Mouse (Mus musculus) spleen, adult 18-20 months (tissue): ENCODE results near the gene Fermt3.
"Not testable (repeated sequence)": the region's sequence is repeated elsewhere in the genome, so short reads cannot be mapped to it uniquely, and the experiment has no call there.

Source experiments
- DNase-seq, 2 experiments: peaks; one replicate each; pipeline ENCODE4 v3.0.0; 2022; ENCODE audit warnings: mixed read lengths in 2 of 2

The Fermt3 gene

DNA sequence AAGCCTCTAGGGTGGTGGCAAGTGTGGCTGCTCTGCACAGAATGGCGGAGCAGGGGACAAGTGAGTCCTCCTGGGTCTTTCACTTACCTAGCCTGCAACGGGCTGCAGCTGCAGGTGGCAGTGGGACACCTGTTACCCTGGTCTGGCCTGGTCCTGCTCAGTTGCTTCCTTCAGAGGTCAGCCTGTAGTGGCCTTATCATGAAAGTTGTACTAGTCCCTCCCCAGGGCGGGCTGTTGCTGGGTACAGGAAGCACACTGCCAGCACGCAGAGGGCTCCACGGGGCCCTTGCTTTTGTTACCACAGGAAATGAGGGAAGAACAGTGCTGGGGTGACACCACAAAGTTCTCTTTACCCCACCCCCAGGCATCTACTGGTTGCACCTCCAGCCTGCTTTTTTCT is at the start of gene Fermt3:
Fermt3 (minus strand) TSS at position 279 of the 400 bp plus-strand sequence.
- peak; percentile 76 for DNase-seq

DNA sequence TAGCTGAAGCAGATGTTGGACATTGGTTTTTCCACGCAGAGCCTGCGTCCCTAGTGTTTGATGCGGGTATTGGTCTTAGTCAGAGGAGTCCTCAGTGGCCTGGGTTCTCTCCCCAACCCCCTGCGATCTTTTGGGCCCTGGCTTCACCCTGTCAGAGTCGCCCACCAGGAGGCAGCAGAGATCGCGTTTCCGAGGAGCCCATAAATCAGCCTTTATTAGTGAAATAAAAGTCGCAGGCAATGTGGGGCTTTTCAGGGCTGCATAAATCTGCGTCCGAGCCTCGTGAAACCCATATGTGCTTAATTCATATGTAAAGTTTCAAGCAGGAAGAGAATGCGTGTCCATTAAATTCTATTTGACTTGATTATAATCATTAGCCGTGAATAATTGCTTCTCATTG is 48.9 kb upstream of the Fermt3 start:
- peak; percentile 46 to 81 for DNase-seq

DNA sequence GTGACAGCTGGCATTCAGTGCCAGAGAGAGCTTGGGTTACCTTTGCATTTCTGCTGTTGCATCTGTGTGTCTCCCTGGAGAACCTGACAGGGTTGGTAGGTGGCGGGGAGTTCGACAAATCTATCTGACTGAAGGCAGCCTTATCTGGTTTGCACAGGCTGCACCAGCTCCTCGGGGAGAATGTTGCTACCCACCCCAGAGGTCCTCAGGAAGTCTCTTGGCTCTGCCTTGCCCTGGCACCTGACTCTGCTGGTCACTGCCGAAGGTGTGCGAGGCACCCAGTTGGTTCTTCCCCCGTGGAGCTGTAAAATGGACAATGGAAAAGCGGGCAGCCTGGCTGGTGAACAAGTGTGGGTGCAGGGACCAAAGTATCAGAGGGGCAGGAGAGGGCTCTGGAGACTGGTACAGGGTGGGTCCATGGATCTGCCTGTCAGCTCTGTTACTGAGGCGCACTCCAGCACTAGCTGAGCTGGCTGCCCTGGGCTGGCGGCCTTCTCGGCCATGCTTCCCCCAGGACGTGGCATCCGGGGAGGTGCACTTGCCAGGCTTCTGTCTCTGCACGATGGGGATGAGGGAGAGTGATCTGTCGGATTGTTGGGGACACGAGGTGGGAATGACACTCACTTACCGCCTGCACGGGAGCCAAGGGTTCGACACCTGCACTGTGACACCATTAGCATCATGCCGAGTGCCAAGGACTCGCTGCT is 48.2 kb upstream of the Fermt3 start:
- DNase-seq = no peak

GRCm38 (mm10) chr19:7066828-7067342 is 47.6 kb upstream of the Fermt3 start:
- no peak for DNase-seq

- peak in 1 of 2 experiments; percentile 13 for DNase-seq
These were observed 47.0 kb upstream of the Fermt3 start for GRCm38 (mm10) chr19:7066034-7066827.

- peak; percentile 62 to 84 for DNase-seq
These were observed 45.3 kb upstream of the Fermt3 start for GRCm38 (mm10) chr19:7064571-7064970.

DNA sequence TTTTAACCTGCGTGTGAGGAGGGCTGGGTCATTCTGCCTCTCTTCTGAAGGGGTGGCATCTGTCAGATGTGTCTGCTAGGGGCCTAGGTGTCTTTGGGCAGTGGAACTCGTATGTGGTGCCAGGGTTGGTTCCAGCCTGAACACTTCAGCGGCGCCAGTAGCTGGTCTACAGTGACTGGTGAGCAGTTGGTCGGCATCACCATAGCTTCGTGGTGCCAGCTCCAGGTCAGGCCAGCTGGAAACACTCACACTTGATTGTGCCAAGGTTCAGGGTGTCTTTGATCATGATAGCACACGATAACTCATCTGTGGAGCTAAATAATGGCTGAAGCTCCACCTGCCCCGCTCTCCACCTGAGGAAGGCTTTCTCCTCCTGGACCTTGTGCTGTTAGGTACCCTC is 43.6 kb upstream of the Fermt3 start:
- DNase-seq = no peak

GRCm38 (mm10) chr19:7062110-7062509 is 42.8 kb upstream of the Fermt3 start:
- DNase-seq = no peak

GRCm38 (mm10) chr19:7058541-7058940 is 39.3 kb upstream of the Fermt3 start:
- DNase-seq = no peak

- DNase-seq = peak; percentile 68 to 71
These were observed 38.5 kb upstream of the Fermt3 start for GRCm38 (mm10) chr19:7057722-7058207.

DNA sequence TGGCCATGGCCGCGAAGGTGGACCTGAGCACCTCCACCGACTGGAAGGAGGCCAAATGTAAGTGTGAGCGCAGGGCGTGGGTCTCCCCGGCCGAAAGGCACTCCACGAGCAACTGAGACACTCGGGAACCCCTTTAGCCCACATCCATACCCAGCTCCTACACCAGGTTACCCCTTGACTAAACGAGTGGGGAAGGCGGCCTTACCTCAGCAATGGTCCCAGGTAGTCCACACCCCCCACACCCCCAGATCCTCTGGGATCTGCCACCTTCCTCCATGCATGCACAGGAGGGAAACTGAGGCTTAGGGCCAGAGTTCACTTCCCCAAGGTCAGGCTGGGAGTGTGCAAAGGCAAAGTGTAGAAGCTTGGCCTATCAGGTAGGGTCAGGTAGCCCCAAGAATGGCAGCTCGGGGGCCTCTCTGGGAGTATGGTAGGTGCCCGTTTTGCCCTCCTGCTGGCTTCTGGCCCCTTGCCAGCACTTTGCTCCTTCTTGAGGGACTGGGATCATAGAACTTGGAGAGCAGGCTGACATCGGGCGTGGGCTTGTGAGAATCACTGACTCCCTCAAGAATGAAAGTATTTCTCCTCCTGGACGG is 38.0 kb upstream of the Fermt3 start:
- no peak for DNase-seq

GRCm38 (mm10) chr19:7056248-7057087 is 37.2 kb upstream of the Fermt3 start, which contains the start of gene Macrod1:
Gene Macrod1 (plus strand): TSS chr19:7056810.
- peak; percentile 56 to 75 for DNase-seq

DNA sequence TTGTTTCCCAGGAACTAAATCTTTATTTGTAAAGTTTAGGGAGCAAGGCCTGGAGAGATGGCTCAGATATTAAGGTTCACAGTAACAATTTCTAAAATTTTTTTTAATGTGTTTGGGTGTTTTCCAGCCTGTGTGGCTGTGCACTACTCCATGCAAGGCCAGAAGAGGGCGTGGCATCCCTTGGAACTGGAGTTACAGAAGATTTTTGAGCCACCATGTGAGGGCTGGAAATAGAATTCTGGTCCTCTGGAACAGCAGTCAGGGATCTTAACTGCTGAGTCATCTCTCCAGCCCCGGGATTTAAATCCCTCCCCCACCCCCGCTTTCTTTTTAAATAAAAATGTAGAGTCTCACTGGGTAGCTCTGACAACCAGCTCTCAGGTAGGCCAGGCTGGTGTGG is 35.9 kb upstream of the Fermt3 start:
- no peak for DNase-seq

- no peak for DNase-seq
These were observed 35.5 kb upstream of the Fermt3 start for GRCm38 (mm10) chr19:7054772-7055171.

GRCm38 (mm10) chr19:7053382-7053781 is 34.1 kb upstream of the Fermt3 start:
- DNase-seq = not testable (repeated sequence)

- no peak for DNase-seq
These were observed 25.4 kb upstream of the Fermt3 start for GRCm38 (mm10) chr19:7044706-7045105.

GRCm38 (mm10) chr19:7044279-7044678 is 25.0 kb upstream of the Fermt3 start:
- no peak for DNase-seq

DNA sequence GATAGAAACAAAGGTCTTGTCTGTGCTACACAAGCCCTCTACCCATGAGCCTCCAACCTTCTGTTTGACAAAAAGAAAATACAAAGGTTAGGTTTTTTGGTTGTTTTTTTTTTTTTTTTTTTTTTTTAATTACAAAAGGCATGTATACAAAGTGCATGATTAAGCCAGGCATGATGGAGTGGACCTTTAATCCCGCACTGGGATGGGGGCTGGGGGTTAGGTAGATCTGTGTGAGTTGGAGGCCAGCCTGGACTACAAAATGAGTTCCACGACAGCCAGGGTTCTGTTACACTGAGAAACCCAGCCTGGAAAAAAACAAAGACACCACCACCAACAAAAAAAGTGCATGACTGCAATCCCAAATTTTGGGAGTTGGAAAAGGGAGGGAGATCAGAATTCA is 21.9 kb upstream of the Fermt3 start:
- DNase-seq = no peak

DNA sequence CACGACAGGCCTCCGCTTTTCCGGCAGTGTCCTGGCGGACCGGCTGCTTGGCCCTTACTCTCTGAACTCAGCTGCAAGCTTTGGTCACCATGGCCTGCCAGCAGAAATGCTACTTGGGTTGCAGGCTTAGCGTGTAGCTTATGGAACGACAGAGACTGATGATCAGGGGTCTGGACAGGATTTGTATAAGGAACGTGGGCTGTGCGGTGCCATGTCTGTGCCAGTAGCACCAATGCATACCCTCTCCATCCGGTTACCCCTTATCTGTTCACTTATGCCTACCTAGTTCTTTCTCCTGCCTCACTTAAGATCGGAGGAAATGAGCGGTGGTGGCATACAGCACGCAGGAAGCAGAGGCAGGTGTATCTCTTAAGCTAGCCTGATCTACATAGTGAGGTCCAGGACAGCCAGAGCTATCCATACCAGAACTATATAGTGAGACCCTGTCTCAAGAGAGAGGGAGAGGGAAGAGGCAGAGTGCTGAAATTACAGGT is 21.4 kb upstream of the Fermt3 start:
- DNase-seq = no peak

DNA sequence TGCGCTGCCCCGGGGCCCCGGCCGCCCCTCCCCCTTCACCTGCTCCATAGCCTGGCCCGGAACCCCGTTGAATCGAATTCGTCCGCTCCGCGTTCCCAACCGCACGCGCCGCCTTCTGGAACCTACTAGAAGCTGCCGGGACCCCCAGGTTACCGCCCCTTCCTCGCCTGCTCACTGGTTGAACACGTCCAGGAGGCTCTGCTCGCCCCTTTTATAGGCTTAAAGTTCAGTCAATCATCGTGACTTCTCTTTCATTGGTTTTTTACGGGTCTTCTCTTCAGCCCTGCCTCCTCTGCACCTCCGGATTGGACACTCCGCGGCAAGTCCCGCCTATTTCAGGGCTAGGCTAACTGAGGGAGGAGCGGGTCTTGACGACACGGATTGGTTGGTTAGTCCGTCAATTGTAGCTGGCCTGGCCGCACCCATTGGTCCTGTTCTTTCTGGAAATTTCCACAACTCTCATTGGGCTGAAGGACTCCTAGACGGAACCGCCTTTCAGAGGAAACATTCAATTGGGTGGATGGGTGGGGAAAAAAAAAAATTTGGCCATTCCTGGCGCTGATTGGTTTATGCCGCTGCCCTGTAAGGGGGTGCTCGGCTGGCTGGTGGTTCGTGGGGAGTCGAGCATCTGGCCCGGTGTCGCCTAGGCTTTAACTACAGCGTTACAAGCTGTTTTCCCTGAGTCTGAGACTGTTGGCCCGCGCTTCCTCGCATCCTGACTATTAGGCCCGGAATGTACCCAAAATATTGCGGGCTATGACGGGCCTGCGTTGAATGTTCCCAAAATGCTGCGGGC is 20.8 kb upstream of the Fermt3 start, which contains the start of gene Stip1:
Stip1 (minus strand) TSS at position 127 of the 796 bp plus-strand sequence.
- peak; percentile 94 to 98 for DNase-seq

DNA sequence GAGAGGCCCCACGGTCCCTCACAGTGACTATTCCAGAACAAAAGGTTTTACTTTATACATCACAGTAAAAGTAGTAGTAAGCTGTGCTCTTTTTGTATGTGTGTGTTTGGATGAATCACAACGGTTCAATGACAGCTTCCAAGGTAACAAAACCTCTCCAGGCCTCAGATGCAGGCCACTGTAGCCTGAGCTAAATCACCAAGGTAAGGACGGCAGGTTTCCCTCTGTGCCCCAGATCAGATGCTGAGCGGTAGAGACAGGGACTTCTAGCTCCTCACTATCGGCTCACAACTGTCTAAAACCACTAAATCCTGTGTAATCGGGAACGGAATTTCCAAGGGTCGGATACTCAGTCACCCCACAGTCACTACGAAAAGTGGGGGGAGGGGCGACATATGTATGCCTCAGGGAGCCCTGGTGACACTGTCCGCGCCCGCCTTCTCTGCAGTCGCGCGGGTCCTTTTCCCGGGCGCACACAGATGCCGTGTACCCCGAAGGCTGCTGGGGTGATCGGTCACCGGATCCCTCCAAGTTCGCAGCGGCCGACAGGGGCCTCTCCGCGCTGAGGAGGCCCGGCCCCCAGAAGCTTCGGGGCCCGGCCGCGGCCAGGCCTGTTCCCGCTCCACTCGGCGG is 19.9 kb upstream of the Fermt3 start:
- DNase-seq = peak in 1 of 2 experiments; percentile 50
